ENCODE assay signal across 27 mouse cellular contexts in the genomic region with DNA sequence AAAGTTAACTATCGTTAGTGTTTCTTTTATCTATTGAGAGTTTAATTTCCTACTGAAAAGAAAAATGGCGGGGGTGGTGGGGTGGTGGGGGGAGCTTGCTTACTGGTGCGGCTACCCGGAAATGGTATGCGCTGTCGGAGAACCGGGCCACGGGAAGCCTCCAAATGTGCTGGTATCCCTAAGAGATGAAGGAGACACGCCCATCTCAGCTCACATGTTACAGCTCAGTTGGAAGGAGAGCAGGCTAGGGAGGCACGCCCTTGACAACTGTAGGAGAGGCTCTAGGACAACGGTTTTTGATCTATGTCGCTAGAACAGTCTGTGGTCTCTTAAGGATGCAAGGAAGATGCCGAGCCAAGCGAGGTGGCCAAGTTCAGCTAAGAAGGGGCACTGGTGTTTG.
"Had no signal": no experiment of that assay in that cellular context is flagged by ENCODE, and none has a peak within 500 bp of the region (broad histone marks: within the 10 kb centered on the region; RNA-seq: fewer than 3 reads in every experiment).

No protein-coding gene starts in this region.

- H3K36me3 ChIP-seq: embryonic facial prominence, embryonic 10.5 days; embryonic facial prominence, embryonic 12.5 days; embryonic facial prominence, embryonic 13.5 days; embryonic facial prominence, embryonic 15.5 days; forebrain, embryonic 10.5 days; forebrain, embryonic 12.5 days; forebrain, embryonic 15.5 days had no signal

- H3K9ac ChIP-seq: embryonic facial prominence, embryonic 12.5 days; embryonic facial prominence, embryonic 13.5 days; embryonic facial prominence, embryonic 15.5 days; forebrain, embryonic 12.5 days; forebrain, embryonic 13.5 days; forebrain, embryonic 15.5 days; forebrain, postnatal 0 days had no signal

- DNase-seq: cerebellum, adult 9-10 months; cerebellum, adult 9-11 months; cerebellum, postnatal 10 days; cerebellum, postnatal 14 days; cerebellum, postnatal 25 days; cerebellum, postnatal 36 days; embryo, embryonic 11 days; forebrain, postnatal 0 days; gastrocnemius, adult 2 months; gastrocnemius, postnatal 10 days; gastrocnemius, postnatal 14 days; gastrocnemius, postnatal 25 days; gastrocnemius, postnatal 36 days; heart, adult 11 months; heart, adult 18-20 months; heart, adult 2 months had no signal

- H3K4me1 ChIP-seq: forebrain, embryonic 10.5 days; forebrain, embryonic 15.5 days had no signal

- ATAC-seq: forebrain, embryonic 13.5 days; forebrain, embryonic 14.5 days; forebrain, embryonic 15.5 days; forebrain, embryonic 16.5 days; forebrain, postnatal 0 days had no signal

- H3K4me2 ChIP-seq: embryonic facial prominence, embryonic 12.5 days; embryonic facial prominence, embryonic 13.5 days; embryonic facial prominence, embryonic 15.5 days; forebrain, embryonic 12.5 days; forebrain, embryonic 13.5 days; forebrain, embryonic 15.5 days had no signal

- H3K27ac ChIP-seq: embryonic facial prominence, embryonic 10.5 days; embryonic facial prominence, embryonic 12.5 days; embryonic facial prominence, embryonic 13.5 days; embryonic facial prominence, embryonic 15.5 days; forebrain, embryonic 10.5 days; forebrain, embryonic 12.5 days; forebrain, embryonic 13.5 days; forebrain, embryonic 15.5 days; gastrocnemius, adult 2 months; heart, adult 2 months had no signal

- H3K9me3 ChIP-seq: embryonic facial prominence, embryonic 10.5 days; embryonic facial prominence, embryonic 12.5 days; embryonic facial prominence, embryonic 13.5 days; embryonic facial prominence, embryonic 15.5 days; forebrain, embryonic 10.5 days; forebrain, embryonic 12.5 days; forebrain, embryonic 13.5 days; forebrain, embryonic 15.5 days had no signal

- H3K27me3 ChIP-seq: embryonic facial prominence, embryonic 12.5 days; embryonic facial prominence, embryonic 13.5 days; embryonic facial prominence, embryonic 15.5 days; forebrain, embryonic 12.5 days; forebrain, embryonic 13.5 days; forebrain, embryonic 15.5 days had no signal

- H3K4me3 ChIP-seq: embryonic facial prominence, embryonic 10.5 days; embryonic facial prominence, embryonic 12.5 days; embryonic facial prominence, embryonic 13.5 days; embryonic facial prominence, embryonic 15.5 days; erythroblast, embryonic 14.5 days; forebrain, embryonic 10.5 days; forebrain, embryonic 12.5 days; forebrain, embryonic 13.5 days; forebrain, embryonic 15.5 days; gastrocnemius, adult 2 months; heart, adult 2 months had no signal
